Mouse (Mus musculus): ENCODE data around the gene Scgb2b18.
"Not testable (repeated sequence)": the region's sequence is repeated elsewhere in the genome, so short reads cannot be mapped to it uniquely, and the experiment has no call there.

DNA sequence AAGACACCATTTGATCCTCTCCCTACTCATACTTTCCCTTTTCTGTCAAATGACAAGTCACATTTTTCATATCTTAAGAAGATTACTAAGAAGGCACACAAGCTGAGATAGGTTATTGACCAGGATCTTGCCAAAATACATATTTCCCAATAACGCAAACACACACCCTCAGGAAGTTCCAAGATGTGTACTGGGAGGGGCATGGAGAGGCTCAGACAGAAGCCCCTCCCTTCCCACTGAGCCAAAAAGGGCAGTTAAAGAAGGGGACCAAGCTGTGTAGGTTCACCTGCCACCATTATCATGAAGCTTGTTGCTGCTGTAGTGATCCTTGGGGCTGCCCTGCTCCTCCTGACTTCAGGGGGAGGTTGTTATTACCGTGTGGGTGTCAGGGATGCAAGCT, 11.6 kb upstream of the Scgb2b18 start, which contains the start of gene Scgb1b18:
- TF ChIP-seq CTCF (IDR thresholded peaks at IDR 0.05; ENCODE audit: extremely low read depth, insufficient read length, insufficient replicate concordance, low read depth, low read length); POLR2A (IDR thresholded peaks at IDR 0.05; ENCODE audit: low read depth, low read length): not testable (repeated sequence)
